Mouse (Mus musculus): ENCODE results near the gene Pkp1.

DNA sequence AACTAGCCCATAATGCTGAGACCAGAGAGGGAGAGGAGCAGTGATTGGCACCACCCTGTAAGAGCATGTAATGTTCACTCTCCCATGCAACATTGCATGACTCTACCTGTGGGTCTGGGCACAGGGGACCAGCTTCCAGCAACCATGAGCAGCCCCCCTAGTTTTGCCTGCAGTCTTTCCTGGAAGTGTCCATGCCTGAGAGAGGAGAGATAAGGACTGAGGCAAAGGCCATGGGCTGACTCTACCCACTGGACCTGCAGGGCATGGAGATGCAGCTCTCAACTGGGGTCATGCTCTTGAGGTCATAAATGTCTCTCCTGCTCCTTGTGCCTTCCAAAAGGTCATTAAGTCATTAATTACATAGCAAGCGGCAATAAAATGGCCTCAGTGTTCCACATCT, 17.1 kb upstream of the Pkp1 start:
- TF ChIP-seq CTCF (IDR thresholded peaks at IDR 0.05; ENCODE audit: extremely low read depth, insufficient read depth, insufficient read length, insufficient replicate concordance) (no peak), POLR2A (IDR thresholded peaks at IDR 0.05; ENCODE audit: low read depth, low read length) (no peak)

Measured in spleen, adult 2 months (tissue).